Mouse (Mus musculus) thymus, adult 2 months (tissue): ENCODE results near the gene Slc25a39.

Source experiments
- CTCF ChIP-seq: fragments of 200-500 bp; IDR thresholded peaks from 2 replicates; pipeline ENCODE4 v1.5.1; 2012; ENCODE audit warnings: mild to moderate bottlenecking, control low read depth, low read length, moderate library complexity, borderline replicate concordance; ENCODE audit not compliant: control insufficient read depth, poor library complexity, insufficient read depth; ENCODE audit errors: extremely low read depth
- POLR2A ChIP-seq: fragments of 200-500 bp; IDR thresholded peaks from 2 replicates; pipeline ENCODE4 v1.6.1; 2012; ENCODE audit warnings: mild to moderate bottlenecking, low read length, control low read depth, moderate library complexity; ENCODE audit not compliant: control insufficient read depth, poor library complexity, insufficient read depth; ENCODE audit errors: extremely low read depth

DNA sequence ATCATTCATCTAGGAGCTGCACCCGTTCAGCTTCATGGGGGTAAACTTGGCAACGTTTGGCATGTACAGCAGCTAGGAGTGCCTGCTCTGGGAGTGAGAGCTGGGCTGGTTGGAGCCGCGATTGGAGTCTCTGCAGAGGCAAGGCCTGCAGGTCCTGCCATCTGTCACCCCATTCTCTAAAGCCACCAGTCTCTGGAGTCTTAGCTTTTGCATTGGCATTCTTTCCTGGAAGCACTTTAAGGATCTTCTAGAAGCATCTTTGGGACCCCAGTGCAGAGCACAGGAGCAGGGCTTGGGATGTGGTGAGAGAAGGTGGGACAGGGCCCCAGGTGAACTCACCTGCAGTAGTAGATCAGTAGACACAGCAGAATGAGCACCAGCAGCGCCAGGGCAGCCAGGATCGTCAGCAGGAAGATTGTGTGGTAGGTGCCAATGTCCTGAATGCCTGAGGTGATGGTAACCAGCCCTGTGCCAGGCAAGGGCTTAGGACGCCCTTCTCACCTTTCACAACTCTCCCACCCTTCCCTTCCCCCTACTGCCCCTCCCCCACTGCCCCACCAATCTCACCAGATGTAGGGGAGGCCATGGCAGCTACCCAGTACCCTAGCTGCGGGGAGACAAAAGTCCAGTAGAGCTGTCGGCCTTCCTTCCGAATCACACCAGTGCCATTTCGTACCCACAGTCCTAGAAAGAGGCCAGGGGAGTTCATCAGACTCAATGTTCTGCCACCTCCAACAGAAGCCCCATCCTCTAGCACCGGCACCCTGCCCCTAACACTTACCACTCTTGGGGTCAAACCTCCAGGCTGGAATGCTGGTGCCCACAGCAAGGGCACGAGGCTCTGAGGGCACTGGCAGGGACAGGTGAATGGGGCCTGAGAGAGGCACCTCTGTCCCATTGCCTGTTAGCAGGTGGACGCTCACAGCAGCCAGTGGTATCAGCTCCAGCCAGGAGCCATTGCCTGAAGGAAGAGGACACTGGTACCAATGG, 31.6 kb upstream of the Slc25a39 start:
- TF ChIP-seq CTCF (no peak), POLR2A (no peak)
